Mouse (Mus musculus) regulatory T cell (primary cell): ENCODE measurements at regions not wholly inside any gene's neighbourhood (a gene's known extent, or its start where the extent isn't known, plus 50 kb on each side); places are given as distances from the start of the nearest gene placed in this dataset.

ENCODE experiments used
- in situ Hi-C: fragments of 300-600 bp; cut with MboI, MseI; formaldehyde crosslinking; loops from one replicate; pipeline ENCODE4 v1.15.1; 2025; ENCODE audit warnings: high pct_unique_total_duplicates

DNA sequence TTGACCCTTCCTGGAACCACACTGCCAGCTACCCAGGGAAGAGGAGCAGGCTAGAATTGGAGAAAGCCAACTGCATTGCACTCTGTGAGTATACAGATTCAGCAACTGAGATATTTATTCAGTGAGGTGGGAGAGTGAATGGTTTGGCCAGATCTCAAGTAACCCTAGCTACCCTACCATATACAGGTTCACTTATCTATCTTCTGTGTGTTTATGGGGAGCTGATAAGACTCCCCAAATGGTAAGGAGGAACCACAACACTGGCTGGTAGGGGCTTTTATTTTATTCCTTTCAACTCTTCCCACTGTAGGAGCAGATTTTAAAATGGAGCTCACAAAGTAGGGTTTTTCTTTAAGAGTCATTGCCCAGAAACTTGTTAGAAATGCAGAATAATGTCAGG lies 62.9 kb downstream of the Arrdc3 start:
- in situ Hi-C loops, result loop anchor here (5.0 kb wide), 1 partner anchor 74 kb away; no protein-coding TSS in a partner anchor

DNA sequence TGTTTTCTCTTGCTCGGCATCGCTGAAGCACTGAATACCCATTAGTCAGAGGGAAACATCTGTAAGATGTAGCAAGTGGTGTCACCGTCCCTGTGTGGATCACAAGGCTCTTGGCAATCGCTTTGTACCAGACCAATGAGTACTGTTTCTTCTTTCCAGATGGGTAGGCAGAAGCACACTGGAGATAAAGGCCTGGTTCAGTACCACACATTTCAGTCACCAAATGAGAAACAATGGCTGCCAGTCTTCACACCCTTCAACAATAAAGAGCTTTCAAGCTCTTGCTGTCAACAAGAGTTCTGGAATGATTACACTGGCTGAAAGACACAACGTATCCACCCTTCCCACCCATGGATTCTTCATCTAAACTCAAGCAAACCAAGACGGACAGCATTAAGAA lies 64.5 kb downstream of the Arrdc3 start:
- in situ Hi-C loops, result loop anchor here (5.0 kb wide), 1 partner anchor 75 kb away; no protein-coding TSS in a partner anchor

DNA sequence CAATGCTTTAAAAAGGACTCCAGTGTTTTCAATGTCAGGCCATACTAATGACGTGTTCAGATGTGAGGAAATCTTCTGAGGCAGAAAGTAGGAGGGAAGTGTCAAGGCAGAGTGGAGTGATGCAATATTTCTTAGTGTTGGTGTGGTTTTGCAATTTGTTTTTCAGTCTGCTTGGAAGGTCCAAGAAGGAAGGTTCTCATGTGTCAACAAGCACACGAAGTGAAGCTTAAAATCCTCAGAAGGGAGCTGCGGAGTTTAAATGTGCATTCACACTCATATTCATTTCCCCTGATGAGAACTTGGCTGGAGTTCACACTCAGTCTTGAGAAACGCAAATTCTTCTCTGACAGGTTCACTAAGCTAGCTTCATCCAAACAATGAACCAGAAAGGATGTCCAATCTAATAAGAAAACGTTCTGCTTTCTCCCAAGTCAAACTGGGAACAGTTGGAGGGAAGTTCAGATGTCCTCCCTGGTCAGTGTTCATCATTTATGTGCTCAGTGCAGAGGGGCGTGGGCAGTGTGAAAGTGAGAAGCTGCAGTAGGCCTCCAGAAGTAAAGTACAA lies 66.0 kb downstream of the Arrdc3 start:
- in situ Hi-C loops, result loop anchor here (5.0 kb wide), 1 partner anchor 77 kb away; no protein-coding TSS in a partner anchor

DNA sequence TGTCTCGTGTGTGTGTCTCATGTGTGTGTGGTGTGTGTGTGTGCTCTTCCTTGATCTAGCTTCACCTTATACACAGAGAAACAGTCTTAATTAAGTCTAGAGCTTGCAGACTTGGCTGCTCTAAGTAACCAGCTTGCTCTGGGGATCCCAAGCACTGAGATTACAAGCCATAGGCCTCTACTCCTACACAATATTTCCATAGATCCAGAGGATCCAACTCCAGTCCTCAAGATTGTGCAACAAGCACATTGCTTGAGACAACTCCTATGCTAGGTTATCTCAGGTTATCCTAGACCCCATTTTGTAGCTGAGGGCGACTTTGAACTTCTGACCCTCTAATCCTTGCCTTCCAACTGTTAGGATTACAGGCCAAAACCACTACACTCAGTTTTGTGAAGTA lies 67.1 kb downstream of the Arrdc3 start:
- in situ Hi-C loops, result no loop called here

DNA sequence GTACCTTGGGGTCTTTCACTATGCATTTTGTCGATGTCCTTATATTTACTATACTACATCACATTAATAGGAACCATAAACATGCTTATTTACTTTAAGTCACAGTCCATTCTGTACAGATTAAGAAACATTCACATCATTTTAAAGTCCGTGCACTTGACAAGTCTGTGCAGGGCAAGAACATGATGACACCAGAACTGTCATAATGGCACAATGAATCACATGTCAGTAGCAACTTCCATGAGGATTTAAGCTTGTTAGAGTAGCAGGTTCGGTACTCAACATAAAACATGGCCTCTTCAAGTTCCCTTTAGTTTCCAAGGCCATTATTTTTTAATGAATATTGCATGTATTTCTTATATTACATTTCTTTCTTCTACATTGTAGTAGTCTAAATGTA lies 67.6 kb downstream of the Arrdc3 start:
- in situ Hi-C loops, result no loop called here

DNA sequence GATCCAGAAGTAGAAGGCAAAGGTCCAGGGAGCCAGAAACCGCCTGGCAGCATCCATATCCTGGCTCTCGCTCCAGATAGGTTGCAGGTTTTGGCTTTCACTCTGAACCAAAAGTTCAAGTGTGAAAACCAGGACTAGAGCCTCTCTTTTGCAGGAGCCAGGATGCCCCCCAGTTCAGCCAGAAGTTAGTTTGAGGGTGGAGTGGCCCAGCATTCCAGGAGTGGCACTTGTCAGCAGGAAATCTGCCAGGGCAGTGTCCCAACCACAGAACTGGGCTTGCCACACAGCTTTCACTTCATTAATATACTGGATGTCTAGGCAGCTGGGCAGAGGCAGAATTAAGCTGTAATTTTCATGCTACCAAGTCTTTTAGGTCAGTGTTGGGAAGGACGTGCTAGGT lies 68.1 kb downstream of the Arrdc3 start:
- in situ Hi-C loops, result no loop called here

DNA sequence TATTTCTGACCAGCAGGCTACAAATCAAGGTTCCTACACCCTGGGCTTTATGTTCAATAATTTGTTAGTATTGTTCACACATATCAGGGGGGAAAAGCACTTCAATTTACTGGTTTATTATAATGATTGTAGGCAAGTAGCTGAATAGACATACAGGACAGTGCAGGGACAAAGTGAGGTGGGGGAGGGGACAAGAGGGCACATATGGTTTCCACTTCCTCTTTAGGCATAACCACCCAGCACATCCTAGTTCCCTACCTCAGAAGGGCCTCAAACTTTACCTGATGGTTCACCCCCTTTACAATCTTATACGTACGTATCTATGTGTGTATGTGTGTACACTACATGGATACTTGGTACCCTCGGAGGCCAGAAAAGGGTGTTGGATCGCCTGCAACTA lies 69.7 kb downstream of the Arrdc3 start:
- in situ Hi-C loops, result no loop called here

DNA sequence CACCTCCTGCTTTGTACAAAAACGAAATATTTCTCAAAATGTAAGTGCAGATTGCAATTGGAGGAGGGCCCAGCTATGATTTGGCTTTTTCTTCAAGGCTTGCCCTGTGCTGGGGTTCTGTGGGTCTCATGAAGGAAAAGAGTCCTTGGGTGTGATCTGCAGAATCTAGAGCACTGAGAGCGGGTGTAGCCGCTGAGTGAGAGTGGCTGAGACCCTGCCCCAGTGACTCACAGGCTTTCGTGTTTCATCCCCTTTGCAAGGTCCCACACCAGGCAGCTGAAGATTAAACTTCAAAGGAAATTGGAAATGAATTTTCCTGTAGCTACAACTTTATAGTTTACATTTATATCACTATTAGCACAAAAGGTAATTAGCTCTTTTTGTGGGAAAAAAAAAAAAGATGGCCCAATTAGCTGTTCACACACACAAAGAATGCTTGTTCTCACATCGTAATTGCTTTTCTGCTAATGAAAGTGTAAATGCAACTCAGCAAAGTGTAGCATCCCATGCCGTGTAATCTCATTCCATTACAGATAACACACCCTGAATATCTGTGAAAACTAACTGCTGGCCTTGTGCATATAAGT lies 71.0 kb downstream of the Arrdc3 start:
- in situ Hi-C loops, result no loop called here

DNA sequence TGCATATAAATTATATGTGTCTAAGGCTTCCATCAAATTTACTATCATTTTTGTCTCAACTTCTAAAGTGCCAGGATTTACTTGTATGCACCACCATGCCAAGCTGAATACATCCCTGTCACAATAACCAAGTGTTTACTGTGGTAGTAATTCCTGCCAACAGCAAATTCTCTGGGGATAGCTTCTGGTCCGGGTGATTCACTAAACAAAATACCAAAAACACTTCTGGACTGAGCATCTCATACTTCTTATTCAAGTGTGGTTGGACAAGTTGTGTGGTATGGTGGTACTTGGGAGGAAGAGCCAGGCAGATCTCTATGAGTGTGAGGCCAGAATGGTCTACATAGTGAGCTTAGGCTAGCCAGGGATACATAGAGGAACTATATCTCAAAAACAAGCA lies 73.8 kb downstream of the Arrdc3 start:
- in situ Hi-C loops, result no loop called here

DNA sequence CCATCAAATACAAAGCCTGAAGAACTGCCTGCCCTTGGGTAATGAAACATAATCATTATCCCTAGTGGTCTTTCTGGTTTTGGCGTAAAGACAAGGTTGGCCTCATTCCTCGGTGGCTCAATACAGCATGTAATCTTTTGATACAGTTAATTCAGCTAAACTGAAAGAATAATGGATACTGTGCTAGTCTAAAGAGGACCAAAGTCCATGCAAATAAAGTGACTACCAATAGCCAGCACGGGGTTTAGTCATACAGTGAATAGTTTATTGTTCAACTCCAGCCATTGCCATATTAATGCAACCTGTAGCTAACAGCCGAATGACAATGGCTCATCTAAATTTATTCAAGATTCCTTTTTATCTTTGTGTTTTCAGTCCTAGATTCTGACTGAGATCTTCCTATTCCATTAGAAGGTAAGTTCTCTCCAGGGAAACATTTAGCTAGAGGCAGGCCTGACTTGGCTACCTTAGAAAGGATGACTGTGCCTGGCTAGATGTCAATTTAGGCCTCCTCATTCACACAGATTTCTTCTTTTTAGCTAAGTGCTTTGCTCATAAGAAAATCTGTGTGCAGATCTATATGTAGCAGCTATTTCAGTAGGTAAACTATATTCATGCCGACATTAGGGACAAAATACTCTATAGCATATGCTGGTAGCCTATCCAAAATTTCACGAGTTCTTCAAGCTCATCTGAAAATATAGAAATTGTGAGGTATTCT lies 74.4 kb downstream of the Arrdc3 start:
- in situ Hi-C loops, result no loop called here

DNA sequence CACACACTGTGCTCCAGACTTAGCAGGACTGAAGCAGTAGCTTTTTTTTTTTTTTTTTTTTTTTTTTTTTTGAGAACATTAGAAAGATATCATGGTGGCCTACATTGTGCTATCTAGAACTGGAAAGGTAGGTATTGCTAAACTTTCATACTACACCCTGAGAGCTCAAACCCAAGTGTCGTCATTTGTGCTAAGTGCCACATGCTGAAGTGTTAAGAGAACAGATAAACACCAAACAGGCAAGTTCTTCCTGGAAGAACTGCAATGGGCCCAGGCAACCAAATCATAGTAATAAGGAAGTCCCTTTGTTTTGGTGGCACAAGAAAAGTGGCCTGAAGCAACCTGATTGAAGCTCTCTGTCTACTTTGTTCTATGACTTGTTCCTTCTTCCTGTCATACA lies 76.6 kb downstream of the Arrdc3 start:
- in situ Hi-C loops, result no loop called here

DNA sequence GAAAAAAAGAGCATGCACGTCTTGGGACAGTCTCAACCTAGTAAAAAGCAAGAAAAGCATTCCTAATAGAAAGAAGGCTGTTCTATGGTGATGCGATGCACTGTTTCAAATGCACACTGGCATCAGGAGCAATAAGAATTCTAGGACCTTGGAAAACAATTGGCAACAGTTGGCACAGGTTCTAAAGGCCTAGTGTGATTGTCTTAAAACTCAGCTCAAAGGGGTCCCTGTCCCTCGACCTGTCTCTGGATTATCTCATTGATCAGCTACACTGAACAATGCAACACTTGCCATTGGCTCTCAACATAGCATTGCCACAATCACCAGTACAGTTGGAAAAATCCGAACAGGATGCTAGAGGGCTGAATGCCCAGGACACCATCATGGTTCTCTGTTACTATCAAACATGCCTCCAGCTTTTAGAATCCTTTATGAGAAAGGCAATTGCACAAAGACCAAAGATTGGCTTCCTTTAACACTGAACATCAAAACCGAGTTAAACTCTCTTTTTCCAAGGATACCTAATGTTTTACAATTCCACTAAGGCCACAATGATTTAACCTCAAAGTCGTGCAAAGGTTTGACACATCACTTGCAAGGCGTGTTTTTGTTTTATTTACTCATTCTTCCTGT lies 78.9 kb downstream of the Arrdc3 start:
- in situ Hi-C loops, result no loop called here

DNA sequence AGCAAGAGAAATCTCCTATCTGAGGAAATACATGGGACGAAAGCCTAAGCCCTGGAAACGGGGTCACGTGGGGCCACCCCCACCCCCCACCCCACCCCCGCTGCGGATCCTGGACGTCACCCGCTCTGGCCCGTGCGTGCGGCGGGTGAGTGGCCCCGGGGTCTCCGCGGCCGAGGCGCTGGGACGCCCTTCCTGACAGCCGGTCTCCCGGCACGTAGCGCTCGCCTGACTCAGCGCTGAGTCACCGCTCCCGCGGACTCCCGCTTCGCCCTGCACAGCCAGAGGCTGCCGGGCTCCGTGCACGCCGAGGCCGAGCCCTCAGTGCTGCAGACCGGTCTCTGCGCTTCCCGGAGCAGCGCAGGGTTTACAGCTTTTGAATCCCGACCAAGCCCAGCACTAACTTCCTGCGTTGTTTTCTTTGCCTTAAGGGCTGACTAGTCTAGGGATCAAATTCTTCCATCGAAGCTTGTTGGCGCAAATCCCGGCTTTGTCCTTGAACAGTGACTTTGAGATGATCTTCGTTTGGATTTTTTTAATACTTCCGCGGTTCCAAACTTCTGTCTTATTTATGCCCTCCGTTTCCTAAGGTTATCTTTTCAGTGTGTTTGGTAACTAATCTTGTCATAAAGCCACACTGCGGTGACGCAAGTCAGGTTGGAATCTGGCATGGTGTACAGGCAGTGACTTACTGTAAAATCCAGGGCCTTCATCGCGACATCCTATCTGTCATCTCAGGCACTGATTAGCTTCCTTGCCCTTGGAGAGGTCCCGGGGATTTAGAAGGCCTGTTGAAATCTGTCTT lies 79.8 kb downstream of the Arrdc3 start:
- in situ Hi-C loops, result no loop called here

DNA sequence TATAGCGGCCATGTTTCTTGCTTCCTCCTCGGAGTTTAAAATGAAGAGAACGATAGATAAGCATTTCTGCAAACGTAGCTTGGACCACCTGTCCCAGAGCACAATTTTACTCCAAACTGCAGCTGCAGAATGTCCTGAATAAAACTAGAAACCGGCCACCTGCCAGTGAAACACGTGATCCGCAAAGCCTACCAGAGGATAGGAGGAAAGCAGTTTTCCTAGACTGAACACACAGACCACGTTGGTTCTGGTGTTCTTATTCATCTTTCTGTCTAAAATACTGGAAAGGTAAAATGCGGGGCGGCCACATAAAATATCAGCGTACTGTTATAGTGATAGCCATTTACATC lies 80.4 kb downstream of the Arrdc3 start:
- in situ Hi-C loops, result no loop called here

DNA sequence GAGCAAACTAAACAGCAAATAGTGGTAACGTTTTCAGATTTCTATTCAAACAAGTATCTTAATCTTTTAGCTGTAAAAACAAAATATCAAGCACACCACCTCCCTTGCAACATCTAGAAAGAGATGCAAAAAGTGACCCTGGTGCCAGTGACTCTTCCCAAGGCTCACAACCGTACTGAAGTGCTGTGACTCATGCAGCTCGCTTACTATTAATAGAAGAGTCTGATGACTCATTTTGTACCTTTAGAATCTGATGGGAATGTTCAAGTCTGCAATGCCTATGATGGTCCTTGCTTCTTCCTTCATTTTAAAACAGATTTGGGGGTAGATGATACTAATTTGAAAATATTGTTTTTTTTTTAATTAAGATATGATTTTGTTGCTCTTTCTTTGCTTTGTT lies 88.5 kb downstream of the Arrdc3 start:
- in situ Hi-C loops, result no loop called here

DNA sequence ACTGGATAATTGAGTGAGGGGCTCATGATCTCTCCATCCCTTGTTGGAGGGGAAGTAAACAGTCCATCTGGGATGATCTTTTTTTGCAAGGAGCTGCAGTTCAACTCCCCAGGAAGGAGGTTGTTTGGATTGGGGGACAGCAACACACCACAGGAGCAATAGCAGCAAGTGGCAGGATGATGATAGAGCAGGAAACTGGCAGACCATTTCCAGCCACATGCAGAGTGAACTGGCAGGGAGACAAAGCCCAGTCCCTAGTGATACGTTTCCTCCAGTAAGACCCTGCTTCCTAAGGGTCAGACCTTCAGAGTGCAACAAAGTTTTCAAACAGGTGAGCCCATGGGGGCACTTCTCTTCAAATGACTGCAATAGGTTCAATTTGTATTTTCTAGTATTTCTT lies 91.2 kb downstream of the Arrdc3 start:
- in situ Hi-C loops, result no loop called here

DNA sequence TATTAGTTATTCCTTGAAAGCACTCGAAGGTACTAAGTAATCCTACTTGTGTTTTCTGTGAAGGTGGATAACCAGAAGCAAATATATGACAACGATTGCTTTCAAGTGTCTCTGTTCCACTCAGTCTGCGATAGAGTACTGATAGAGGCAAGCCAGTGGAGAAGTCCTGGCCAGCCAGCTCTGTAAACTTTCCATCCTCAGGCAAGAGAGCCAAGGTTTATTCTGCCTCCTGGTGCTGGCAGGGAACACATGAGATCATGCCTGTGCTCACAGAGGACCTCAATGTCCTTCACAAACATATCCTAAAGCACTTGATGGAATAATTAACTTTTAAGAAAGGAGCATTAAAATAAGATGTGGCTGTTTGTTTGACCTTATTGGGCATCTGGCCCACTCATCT lies 94.1 kb downstream of the Arrdc3 start:
- in situ Hi-C loops, result no loop called here

DNA sequence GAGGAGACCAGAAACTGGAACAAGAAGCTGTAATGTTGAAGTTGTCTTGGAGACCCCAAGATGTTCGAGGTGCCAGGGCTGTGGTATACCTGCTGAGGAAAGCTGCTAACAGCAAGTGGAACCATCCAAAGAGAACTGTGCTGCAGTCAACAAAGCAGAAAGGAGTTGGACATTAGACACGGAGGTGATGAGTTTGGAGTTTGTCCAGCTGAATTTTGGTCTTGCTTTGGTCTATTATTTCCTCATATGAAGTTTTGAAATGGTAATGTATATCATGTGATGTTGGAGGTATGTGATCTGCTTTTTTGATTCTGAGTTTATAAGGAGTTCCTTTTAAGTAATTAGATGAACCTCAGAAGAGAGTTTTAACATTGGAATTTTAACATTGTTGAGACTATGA lies 98.0 kb downstream of the Arrdc3 start:
- in situ Hi-C loops, result no loop called here

DNA sequence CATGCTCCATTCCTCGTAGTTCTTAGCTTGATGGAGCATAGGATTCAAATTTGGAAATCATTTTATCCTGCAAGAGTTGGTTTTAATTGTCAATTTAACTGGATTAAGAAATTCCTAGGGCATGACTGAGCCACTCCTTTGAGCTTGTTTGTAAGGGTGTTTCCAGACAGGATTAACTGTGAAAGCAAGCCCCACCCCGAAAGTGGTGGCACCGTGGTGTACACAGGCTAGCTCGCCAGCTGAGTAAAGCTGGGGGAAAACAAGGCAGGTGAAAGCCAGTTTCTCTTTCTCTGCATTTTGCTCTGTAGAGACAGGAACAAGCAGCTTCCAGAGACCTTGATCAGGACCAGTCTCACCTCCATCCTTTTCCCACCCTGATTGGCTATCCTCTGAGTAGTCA lies 103.5 kb downstream of the Arrdc3 start:
- in situ Hi-C loops, result no loop called here

DNA sequence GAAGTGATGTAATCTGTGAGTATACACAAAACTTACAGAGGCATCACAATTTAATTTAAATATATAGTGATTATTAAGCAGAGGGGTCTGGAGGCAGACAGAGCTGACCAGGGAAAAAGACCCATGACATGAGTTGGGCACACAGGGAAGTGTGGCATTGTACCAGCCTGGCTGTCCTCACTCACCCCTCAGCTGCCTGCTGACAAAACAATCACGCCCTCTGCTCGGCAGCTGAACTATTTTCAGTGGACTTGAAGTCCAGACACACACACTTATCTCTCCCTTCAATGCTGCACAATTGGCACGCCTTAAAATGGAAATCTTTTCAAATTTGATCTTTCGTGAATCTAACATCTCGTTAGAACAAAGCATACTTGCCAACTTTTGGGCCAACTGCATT lies 106.6 kb downstream of the Arrdc3 start:
- in situ Hi-C loops, result no loop called here

DNA sequence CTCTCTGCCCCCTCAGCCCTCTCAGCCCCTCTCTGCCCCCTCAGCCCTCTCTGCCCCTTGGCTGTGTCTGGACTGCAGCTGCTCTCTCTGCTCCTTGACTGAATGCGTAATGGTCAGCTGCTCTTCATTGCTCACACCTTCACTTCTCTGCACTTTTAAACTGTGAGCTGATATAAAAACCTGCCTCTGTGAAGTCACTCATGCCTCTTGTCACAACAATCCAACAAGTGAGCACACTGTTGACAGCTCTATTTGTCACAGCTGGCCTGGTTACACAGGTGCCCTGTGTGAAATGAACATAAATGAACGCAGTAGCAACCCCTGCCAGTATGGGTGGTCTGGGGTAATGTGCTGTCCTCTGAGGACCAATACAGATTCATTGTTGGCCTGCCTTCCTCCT lies 109.2 kb downstream of the Arrdc3 start:
- in situ Hi-C loops, result no loop called here
